Mouse (Mus musculus) ovary, postnatal 10 days (tissue): ENCODE measurements around the gene Cops7b.

Source experiments
- DNase-seq: peaks from one replicate; pipeline ENCODE4 v3.0.0; 2022; ENCODE audit warnings: low spot score

Cops7b gene

DNA sequence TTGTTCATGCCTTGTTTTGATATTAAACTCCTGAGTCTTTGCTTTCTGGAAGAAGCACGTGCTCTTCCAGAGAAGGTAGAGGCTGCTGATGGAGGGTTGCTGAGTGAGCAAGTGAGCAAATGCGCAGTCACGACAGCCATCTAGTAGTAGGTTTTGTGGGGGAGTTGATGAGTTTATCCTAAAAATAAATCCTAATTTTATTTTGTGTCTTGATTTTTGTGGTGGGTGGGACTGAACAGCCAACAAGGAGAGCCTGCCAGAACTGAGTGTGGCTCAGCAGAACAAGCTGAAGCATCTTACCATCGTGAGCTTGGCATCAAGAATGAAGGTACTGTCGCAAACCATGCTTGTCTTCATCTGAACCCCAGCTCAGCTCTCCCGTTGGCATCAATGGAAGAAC, 13.8 kb downstream of the Cops7b start:
- DNase-seq = no peak

DNA sequence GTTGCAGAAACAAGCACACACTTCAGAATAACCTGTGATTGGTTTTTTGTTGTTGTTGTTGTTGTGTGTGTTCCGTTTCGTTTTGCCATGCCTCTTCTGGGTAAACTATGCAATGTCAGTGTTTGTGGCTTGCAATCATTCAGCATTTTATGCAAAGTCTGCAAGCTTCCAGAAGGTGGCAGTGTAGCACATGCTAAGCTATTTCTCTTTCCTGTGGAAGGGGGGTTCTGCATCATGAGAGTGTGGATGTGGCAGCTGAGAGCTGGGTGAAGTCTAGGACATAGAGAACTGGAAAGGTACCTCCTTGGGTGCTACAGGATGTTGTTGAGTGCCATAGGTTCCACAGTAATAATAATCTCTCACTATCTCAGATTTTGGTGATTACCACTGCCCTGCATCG, 15.8 kb downstream of the Cops7b start:
- DNase-seq = no peak

DNA sequence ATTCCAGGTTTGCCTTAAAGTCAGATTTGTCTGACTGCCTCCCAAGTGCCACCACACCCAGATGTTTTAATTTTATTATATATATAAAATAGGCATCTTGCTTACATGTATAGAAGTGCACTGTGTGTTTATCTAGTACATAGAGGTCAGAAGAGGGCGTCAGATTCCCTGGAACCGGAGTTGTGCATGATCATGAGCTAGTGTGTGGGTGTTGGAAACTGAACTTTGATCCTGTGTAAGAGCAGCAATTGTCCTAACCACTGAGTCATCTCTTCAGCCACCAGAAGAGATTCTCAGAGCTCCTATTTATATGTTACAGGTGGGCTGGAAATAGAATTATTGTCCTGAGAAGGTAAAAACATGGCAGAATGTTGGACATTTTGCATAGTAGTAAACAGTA, 17.4 kb downstream of the Cops7b start:
- no peak for DNase-seq

DNA sequence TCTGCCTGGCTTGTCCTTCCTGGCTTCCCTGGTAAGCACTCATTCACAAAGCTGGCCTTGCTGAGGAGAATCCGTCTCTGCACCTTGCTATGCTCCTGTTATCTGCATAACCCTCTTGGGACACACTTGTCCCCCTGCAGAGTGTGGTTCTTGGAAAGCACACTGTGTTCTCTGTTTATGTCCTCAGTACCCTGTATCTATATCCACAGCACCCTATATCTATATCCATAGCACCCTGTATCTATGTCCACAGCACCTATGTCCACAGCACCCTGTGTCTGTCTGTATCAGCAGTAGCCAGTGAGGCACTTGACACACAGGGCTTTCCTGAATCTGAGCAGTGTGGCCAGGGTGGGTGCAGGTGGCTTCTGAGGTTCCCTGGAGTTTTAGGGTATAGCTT, 28.2 kb downstream of the Cops7b start:
- no peak for DNase-seq

DNA sequence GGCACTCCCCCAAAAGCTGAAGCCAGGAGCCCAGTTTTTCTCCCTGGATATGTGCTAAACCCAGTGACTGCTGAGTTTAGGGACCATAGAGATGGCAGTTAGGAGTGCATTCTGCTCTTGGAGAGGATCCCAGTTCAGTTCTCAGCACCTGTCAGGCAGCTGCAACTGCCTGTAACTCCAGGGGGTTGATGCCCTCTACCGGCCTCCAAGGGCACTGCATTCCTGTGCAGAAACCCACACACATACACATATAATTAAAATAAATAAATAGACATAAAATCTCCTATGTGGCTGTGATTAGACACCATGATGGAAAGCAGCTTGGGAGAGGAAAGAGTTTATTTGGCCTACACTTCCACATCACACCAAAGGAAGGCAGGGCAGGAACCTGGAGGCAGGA, 29.4 kb downstream of the Cops7b start:
- no peak for DNase-seq

DNA sequence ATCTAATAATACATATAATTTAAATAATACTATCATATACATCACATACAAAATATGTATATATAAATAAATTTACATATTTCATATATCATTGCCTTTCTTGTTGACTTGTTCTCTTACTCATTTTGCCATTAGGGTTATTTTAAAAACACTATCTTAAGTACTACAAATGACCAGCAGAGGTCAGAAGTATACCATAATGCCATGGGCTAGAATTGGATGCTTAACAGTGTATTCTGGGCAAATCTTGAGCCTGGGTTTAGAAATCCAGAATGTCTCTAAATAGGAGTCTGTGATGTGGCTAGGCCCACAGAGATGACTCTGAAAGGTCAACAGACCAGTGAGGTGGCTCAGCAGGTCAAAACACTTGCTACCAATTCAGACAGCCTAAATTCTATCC, 31.6 kb downstream of the Cops7b start:
- no peak for DNase-seq

DNA sequence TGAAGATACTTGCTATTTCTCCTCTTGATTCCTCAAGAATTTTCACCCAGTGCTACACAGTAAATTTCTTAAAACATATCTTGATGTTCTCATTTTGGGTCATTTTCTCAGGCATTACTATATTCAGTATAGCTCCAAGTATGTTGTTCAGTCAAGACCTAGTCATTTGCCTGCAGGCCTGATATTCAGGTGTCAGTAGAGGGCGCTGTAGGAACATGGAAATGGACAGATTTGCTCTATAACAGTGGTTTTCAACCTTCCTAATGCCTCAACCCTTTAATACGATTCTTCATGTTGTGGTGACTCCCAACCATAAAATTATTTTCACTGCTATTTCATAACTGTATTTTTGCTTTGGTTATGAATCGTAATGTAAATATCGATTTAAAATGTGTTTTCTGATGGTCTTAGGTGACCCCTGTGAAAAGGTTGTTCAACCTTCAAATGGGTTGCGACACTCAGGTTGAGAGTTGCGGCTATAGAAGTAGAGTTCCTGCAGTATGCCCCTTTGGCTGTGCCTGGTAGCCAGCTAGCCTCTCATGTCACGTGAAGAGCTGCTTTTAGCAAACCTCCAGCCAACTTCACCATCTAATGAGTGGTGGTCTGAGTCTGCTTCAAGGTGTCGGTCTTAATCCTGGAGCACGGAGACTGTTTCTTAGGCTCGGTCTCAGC, 35.9 kb downstream of the Cops7b start:
- peak; percentile 14 for DNase-seq

DNA sequence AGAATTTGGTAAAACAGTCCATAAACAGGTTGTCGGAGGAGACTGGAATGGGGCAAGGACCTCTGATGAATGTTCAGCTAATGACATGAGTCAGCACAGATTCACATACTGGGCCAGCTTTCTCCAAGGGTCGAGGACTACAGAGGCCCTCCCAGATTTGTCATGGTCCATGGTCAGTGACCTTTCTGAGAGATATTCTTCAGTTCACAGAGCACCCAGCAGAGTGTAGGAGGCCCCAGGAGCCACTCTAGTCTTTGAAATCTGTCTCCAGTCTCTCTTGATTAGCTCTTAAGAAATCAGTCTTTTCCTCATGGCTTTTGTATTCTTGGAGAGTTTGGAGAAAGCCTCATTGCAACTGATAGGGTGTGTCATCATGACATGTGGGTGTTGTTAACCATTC, 39.6 kb downstream of the Cops7b start:
- DNase-seq = no peak

DNA sequence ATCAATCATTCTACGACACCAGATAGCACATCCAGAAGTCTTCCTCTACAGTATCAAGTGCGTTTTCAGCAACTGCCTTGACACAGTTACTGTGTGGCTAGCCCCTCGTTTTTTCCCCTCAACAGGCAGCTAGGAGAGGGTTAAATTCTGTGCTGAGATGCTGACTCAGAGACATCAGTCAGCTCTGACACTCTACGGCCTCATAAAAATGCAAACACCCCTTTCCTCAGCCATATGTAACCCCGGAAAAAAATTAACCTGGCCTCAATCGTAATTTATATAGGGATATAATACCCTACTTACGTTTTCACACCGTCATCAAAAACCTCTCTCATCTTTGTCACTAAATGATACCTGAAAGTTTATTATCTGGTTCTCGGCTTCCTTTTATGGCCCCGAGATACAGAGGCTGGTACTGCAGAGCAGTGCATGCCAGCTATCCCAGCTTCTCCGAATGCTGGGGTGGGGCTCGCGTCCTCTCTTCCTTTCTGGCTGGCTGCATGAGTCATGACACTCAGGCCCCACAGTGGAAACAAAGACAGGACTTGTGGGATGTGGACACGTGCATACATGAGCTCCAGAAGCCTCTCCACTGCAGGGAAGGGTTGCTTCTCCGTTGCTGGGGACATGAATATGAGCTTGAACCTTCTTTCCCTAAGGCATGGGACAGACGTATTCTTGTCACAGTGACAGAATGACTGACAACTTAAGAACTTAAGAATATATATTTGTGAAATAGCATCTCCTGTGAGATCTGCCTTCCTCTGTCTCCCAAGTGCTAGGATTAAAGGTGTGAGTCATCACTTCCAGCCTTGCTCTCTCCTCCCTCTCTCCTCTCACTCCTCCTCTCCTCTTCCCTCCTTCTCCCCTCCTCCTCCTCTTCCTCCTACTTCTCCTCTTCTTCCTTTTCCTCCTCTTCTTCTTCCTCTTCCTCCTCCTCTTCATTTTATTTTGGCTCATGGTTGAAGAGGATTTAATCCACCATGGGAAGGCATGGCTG, 40.6 kb downstream of the Cops7b start:
- DNase-seq = no peak

DNA sequence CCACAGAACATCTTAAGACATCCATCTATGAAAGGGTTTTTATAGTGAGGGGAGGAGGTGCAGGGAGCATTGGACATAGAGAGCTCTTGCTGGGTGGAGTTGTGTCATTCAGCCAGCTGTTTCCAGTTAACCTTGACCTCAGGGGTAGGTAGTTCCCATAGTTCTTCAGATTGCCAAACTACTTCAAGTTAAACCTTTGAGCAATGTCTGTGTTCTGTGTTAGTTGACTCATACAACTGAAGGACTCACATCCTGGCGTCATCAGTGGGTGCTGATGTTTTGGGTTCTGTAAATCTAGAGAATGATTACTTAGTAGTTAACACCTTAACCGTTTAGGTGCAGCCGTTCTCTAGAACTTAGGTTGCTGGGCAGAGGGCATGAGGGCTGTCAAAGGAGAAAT, 45.6 kb downstream of the Cops7b start:
- no peak for DNase-seq

DNA sequence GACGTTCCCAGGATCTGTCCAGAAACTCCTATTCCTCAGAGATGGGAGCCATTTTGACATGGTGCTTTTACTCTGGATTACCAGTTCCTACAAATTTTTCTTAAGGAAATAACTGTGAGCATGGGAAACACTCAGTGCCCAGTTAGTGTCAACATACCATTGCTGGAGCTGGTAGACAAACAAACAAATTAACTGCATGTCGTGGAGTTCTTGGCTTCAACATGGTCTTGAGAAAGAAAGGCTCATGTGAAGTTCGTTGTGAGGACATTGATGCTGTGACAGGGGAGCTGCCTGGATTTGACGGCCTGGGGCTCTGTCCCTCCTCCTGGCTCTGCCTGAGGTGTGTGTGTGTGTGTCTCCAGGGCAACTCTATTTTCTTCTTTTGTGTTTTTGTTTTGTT, 47.2 kb downstream of the Cops7b start:
- DNase-seq = no peak

DNA sequence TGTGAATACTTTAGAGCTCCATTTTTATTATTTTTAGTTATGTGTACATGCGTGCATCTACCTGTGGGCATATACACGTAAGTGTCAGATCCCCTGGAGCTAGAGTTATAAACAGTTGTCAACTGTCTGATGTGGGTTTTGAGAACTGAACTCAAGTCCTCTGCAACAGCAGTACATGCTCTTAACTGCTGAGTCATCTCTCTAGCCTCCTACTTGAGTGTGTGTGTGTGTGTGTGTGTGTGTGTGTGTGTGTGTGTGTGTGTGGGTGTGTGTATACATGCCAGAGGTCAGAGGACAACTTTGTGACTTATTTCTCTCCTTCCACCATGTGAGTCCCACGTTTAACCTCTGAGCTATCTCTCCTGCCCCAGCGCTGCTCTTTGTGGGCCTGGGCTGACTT, 47.8 kb downstream of the Cops7b start:
- no peak for DNase-seq

DNA sequence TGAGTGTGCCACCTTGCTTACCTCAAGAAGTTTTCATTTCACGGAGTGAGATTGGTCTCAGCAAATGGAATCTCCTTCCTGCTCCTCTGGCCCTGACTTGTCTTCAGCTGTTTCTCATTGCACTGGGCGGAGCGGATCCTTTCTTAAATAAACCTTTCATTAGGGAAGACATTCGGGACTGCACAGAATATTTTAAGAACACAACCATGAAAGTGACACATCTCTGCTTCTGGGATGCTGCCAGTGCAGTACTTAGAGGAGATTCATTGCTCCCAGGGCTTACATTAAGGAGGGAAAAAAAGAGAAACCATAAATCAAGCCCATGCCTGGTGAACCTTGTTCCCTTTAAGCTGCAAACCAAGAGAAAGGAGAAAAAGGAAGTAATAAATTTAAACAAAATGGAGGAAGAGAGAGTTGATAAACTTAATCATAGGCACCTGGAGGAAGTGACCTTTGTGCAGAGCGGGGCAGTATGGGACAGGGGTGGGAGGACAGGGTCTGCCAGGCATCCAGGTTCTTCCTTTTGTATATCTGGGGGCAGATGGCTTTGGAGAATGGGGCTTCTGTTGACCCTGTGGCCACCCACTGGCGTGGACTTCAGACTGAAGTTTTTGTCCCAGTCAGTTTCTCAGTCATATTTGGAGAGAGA, 50.2 kb downstream of the Cops7b start:
- no peak for DNase-seq

DNA sequence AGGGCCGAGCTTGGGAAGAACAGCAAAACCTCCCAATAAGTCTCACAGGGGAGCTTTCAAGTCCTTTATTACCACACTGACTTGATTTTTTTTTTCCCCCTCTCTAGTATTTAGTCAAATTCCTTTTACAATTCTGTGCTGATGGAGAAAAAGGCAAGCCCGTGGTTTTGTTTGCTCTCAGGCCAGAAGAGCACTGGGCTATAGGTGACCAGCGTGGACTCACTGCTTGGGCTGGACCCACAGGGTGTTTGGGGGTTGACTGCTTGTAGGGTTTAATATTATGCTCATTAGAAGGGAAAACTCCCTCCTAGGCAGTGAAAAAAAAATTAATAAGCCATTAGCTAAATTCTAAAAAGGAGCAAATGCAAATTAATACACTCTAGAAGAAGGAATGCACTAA, 50.7 kb downstream of the Cops7b start:
- DNase-seq = no peak

DNA sequence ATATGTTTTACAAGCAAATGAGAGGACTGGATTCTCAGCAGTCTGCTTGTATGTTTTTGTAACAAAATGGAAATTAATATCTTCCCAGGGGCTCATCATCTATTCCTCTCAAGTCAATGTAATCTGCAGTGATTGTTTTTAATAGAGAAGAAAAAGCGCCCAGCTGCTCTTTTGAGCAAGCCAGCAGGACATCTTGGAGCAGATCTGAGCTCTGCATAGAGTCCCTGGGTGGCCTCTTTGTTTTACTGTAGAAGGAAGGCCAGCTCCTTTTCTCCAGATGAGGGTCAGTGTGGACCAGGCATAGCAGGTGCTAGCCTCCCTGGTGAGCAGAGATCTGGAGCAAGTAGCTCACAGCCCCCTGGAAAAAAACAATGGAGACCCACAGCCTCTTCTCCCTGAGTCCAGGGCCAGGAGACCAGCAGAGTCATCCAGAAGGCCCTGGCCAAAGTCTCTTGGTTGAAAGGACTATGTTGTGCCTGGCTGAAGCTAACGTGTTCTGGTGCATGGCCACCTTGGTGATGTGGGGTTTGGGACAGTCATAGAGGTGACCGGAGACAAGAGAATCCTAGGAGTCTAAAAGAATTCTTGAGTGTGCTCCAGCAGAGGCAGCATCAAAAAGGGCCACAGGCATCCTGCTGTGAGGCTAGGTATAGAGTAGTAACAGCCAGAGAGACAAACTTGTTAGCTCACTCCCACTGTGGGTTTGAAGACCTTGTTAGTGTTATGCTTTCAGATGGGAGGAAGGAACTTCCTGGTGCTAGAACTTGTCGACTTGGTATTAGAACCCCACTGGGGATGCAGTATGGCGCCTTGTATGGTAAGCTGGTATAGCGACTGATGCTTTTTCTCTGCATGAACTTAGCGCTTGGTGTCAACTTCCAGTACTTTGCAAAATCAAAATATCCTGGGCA, 51.4 kb downstream of the Cops7b start:
- no peak for DNase-seq

DNA sequence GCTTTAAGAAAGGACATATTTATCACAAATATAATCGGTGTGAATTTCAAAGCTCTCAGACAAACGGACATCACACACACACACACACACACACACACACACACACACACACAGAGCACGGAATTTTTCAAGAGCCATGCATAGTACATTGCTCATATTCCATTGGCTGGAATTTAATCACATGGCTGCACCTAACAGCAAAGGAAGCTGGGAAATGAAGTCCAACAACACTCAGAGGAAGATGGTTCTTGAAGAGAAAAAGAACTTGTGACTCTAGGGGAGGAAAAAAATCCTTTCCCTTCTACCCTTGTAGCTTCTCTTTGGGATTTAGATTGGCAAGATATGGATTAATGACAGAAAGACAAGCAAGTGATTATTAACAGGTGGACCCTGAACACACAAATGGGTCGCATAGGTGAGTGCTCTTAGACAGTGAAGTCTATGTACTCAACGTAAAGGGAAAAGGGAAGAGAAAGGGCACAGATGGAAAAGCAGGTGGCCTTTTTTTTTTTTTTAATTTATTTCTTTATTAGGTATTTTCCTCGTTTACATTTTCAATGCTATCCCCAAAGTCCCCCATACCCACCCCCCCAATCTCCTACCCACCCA, 52.2 kb downstream of the Cops7b start:
- no peak for DNase-seq

DNA sequence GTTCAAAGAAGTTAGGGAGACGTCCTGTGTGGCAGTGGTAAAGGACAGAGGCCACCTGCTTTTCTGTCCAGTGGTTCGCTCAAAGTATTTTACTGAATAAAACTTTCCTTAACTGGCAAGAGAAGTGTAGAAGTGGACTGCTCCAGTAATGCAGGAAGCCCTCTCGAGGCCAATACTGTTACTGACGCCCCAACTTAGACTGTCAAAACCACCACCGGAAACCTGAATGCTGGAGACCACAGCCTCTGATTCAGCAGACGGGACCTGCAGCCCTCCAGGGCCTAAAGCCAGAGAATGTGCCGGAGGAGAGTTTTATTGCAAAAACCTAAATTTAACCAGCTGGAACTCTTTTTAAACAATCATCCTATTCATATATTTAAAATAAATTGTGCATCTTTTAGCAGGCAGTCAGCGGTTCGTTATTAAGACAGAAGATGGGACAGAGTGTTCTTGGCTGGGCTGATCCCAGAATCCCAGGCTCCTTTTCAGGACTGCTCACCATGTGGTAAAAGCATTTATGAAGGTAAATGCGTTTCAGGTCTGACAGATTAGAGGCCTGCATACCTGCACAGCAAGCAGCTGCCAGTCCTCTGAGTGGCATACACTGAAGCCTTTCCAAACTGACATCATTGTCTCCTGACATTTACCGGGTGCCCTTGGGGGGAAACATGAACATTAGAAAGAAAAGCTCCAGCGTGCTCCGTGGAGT, 60.6 kb downstream of the Cops7b start:
- DNase-seq = no peak

DNA sequence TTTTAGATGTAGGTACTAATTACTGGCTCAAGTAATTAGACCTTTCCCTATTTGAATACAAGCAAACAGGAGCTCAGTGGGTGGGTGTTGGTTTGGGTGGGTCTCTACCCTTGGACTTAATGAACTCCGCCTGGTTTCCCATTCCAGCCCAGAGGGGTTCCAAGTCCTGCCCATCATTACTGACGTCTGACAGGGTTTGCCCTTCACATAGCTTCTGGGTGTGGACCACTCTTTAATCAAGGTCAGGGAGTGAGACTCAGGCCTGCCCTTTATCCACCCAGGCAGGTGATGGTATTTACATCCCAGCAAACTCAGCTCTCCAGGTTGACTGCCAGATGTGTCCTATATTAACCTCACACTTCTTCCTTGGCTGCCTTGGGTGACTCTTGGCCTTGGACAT, 64.8 kb downstream of the Cops7b start:
- DNase-seq = no peak

DNA sequence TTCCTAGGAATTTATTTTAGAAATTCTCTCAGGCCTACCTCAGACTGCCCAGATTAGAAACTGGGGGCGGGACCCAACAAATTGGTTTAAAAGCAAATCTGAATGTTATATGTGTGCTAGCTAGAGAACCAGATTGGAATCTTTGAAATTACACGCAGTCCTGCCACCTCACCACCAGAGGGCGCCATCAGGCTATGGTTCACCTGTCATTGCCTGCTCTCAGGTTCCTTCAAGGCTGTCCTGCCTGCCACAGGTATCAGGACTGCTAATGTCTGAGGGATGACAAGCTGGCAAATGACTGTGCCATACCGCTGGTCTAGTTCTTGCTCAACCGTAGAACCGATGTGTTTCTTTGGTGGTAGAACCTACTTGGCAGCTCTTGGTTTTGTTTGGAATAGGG, 67.6 kb downstream of the Cops7b start:
- DNase-seq = peak; percentile 31

DNA sequence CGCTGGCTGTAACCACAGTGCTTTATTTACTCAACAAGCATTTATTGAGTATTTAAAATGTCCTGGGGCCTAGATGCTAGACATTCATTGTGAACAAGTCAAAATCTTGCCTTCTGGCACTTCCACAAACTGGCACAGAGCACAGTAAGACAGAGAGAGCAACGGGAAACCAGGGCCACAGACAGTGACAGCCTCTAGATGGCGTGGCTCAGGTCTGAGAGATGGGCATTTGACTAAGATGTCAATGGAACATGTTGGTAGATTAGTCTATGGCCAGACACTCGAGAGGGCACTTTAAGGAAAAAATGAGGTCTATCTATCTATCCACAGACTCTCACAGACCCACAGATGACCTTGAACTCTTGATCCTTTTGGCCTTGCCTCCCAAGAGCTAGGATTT, 70.0 kb downstream of the Cops7b start:
- DNase-seq = no peak

DNA sequence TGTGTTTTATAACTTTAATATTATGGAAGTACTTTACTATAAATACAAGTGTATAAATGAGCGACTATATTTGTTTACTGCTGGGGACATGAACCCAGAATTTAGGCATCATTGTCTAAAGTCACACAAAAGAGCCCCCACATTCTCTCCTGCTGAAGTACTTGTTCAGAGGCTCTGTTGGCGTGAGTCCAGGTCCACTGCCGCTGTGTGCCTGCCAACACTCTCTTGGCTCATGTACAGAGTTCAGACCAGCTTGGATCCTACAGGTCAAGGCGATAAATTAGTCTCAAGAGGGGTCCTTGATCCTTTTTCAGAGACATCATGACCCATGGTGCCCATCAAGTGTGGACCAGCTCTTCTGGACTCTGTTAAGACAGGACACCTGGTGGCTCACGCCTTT, 74.4 kb downstream of the Cops7b start:
- no peak for DNase-seq
